Mouse (Mus musculus): ENCODE measurements around the gene Cobll1.
"Not testable (repeated sequence)": the region's sequence is repeated elsewhere in the genome, so short reads cannot be mapped to it uniquely, and the experiment has no call there.

The Cobll1 gene

GRCm38 (mm10) chr2:65238964-65239570 lies at the start of gene Cobll1:
TSS of gene Cobll1 (minus strand) at chr2:65239403.
- DNase-seq (ENCODE audit: low read depth), result peak; percentile 53

- no peak for DNase-seq (ENCODE audit: low read depth)
Measured at GRCm38 (mm10) chr2:65288696-65289095, 49.5 kb upstream of the Cobll1 start.

- no peak for DNase-seq (ENCODE audit: low read depth)
Measured at GRCm38 (mm10) chr2:65285380-65285779, 46.2 kb upstream of the Cobll1 start.

- no peak for DNase-seq (ENCODE audit: low read depth)
Measured at GRCm38 (mm10) chr2:65282979-65283378, 43.8 kb upstream of the Cobll1 start.

- no peak for DNase-seq (ENCODE audit: low read depth)
Measured at GRCm38 (mm10) chr2:65279029-65279690, 40.0 kb upstream of the Cobll1 start.

GRCm38 (mm10) chr2:65275443-65276061 lies 36.3 kb upstream of the Cobll1 start:
- no peak for DNase-seq (ENCODE audit: low read depth)

- DNase-seq (ENCODE audit: low read depth), result no peak
Measured at GRCm38 (mm10) chr2:65273910-65274309, 34.7 kb upstream of the Cobll1 start.

- no peak for DNase-seq (ENCODE audit: low read depth)
Measured at GRCm38 (mm10) chr2:65268731-65269130, 29.5 kb upstream of the Cobll1 start.

- DNase-seq (ENCODE audit: low read depth), result no peak
Measured at GRCm38 (mm10) chr2:65267834-65268233, 28.6 kb upstream of the Cobll1 start.

- no peak for DNase-seq (ENCODE audit: low read depth)
Measured at GRCm38 (mm10) chr2:65266576-65267299, 27.5 kb upstream of the Cobll1 start.

- no peak for DNase-seq (ENCODE audit: low read depth)
Measured at GRCm38 (mm10) chr2:65262251-65262650, 23.0 kb upstream of the Cobll1 start.

GRCm38 (mm10) chr2:65260828-65261227 lies 21.6 kb upstream of the Cobll1 start:
- DNase-seq (ENCODE audit: low read depth), result not testable (repeated sequence)

- DNase-seq (ENCODE audit: low read depth), result no peak
Measured at GRCm38 (mm10) chr2:65260400-65260799, 21.2 kb upstream of the Cobll1 start.

GRCm38 (mm10) chr2:65257446-65257845 lies 18.2 kb upstream of the Cobll1 start:
- DNase-seq (ENCODE audit: low read depth), result no peak

- no peak for DNase-seq (ENCODE audit: low read depth)
Measured at GRCm38 (mm10) chr2:65256494-65257254, 17.5 kb upstream of the Cobll1 start.

GRCm38 (mm10) chr2:65250589-65251104 lies 11.4 kb upstream of the Cobll1 start:
- DNase-seq (ENCODE audit: low read depth), result no peak

- no peak for DNase-seq (ENCODE audit: low read depth)
Measured at GRCm38 (mm10) chr2:65249575-65249974, 10.4 kb upstream of the Cobll1 start.

GRCm38 (mm10) chr2:65240173-65240745 lies 1.1 kb upstream of the Cobll1 start:
- peak; percentile 11 for DNase-seq (ENCODE audit: low read depth)

- DNase-seq (ENCODE audit: low read depth), result peak; percentile 57
Measured at GRCm38 (mm10) chr2:65238171-65238963, 836 bp downstream of the Cobll1 start.

- DNase-seq (ENCODE audit: low read depth), result peak; percentile 46
Measured at GRCm38 (mm10) chr2:65237610-65238170, 1.5 kb downstream of the Cobll1 start.
